Comparison of ENCODE assay signal across 30 mouse cellular contexts in the genomic region with DNA sequence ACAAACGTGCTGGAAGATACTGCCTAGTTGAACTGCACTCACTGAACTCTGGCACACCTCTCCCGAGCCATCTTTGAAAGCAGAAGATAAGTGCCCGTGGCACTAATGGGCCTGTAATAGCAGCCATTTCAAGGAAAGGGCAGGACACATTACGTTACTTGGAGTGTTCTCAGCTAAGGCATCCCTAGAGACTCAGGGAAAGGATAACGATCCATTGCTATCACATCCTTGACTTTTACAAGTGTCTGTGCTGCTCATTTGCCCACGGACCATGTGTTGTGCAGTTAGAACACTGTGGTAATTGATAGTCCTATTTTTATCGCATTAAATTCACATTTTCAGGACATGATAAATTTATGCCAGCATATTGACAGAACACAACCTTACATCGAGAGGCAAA.
DNase-seq lines count a peak whose midpoint lies in the region; ATAC-seq and TF ChIP-seq lines count a peak whose summit lies in the region.
"Had no signal": no experiment of that assay in that cellular context is flagged by ENCODE, and none has a peak within 500 bp of the region (broad histone marks: within the 10 kb centered on the region; RNA-seq: fewer than 3 reads in every experiment).

No protein-coding gene starts in this region.

- H3K4me2 ChIP-seq in forebrain, embryonic 14.5 days (ENCODE audit: low read length) = no peak overlapping the region
- no peak overlapping the region for H3K4me2 ChIP-seq in forebrain, postnatal 0 days (ENCODE audit: low read depth)
- H3K4me2 ChIP-seq in hindbrain, embryonic 14.5 days (replicated peaks) = no peak overlapping the region
- H3K4me2 ChIP-seq: embryonic facial prominence, embryonic 15.5 days; heart, embryonic 11.5 days; hindbrain, embryonic 13.5 days; limb, embryonic 15.5 days; neural tube, embryonic 13.5 days had no signal

- no peaks in the 10 kb centered on the region for H3K9me3 ChIP-seq in forebrain, embryonic 14.5 days (replicated peaks; ENCODE audit: control insufficient read depth, low read length)
- H3K9me3 ChIP-seq in forebrain, postnatal 0 days (ENCODE audit: low read length) = no peaks in the 10 kb centered on the region
- H3K9me3 ChIP-seq in hindbrain, embryonic 14.5 days (ENCODE audit: control insufficient read depth, low read length) = no peaks in the 10 kb centered on the region
- H3K9me3 ChIP-seq: embryonic facial prominence, embryonic 15.5 days; hindbrain, embryonic 13.5 days; limb, embryonic 10.5 days; limb, embryonic 15.5 days; neural tube, embryonic 13.5 days had no signal

- 83% methylated on average over 8 of the region's 8 CpGs for WGBS in forebrain, embryonic 14.5 days
- 79% methylated on average over 8 of the region's 8 CpGs for WGBS in forebrain, postnatal 0 days
- 66% methylated on average over 8 of the region's 8 CpGs for WGBS in hindbrain, embryonic 14.5 days

- H3K4me1 ChIP-seq in forebrain, embryonic 14.5 days (ENCODE audit: control insufficient read depth, insufficient read depth, low read length) = no peaks in the 10 kb centered on the region
- H3K4me1 ChIP-seq in forebrain, postnatal 0 days (ENCODE audit: insufficient read depth) = no peaks in the 10 kb centered on the region
- H3K4me1 ChIP-seq in hindbrain, embryonic 14.5 days (replicated peaks; ENCODE audit: control insufficient read depth, insufficient read depth, low read length) = no peaks in the 10 kb centered on the region
- H3K4me1 ChIP-seq: embryonic facial prominence, embryonic 15.5 days; hindbrain, embryonic 13.5 days; limb, embryonic 10.5 days; limb, embryonic 15.5 days; neural tube, embryonic 13.5 days had no signal

- no peak for TF ChIP-seq POLR2A in brain, embryonic 14.5 days (IDR thresholded peaks at IDR 0.05; ENCODE audit: borderline replicate concordance, extremely low read depth, insufficient read depth, insufficient read length, poor library complexity, severe bottlenecking)

- no peak for TF ChIP-seq CTCF in forebrain, postnatal 0 days (IDR thresholded peaks at IDR 0.05; ENCODE audit: low read depth)
- no peak for TF ChIP-seq CTCF in brain, embryonic 14.5 days (IDR thresholded peaks at IDR 0.05; ENCODE audit: borderline replicate concordance, extremely low read depth, insufficient read depth, insufficient read length)
- TF ChIP-seq CTCF in layer of hippocampus, adult 2 months (conservative IDR thresholded peaks at IDR 0.05) = no peak

- peak; percentile 5 for DNase-seq in forebrain, embryonic 14.5 days (ENCODE audit: low spot score)
- no peak for DNase-seq in forebrain, postnatal 0 days
- DNase-seq in brain, embryonic 14.5 days (ENCODE audit: low read depth) = peak; percentile 52
- peak; percentile 42 to 60 for DNase-seq in layer of hippocampus, adult 2 months (ENCODE audit: low spot score in 2 of 2)
- DNase-seq in layer of hippocampus, postnatal 36 days = peak; percentile 39 to 41
- DNase-seq in left cerebral cortex, adult 11 months (ENCODE audit: low spot score) = no peak
- DNase-seq in hindbrain, embryonic 14.5 days (ENCODE audit: low spot score) = no peak
- DNase-seq in right cerebral cortex, postnatal 10 days (ENCODE audit: low spot score in 2 of 2) = no peak
- DNase-seq: adrenal gland, postnatal 14 days; cerebellum, adult 18-20 months; cerebellum, postnatal 10 days; gastrocnemius, postnatal 14 days; heart, adult 18-20 months; heart, postnatal 4 days; kidney, adult 9 months; kidney, postnatal 14 days; lung, adult 2 months; lung, postnatal 14 days; right cerebral cortex, adult 18-20 months; right cerebral cortex, postnatal 4 days had no signal

- no peaks in the 10 kb centered on the region for H3K27me3 ChIP-seq in forebrain, embryonic 14.5 days (replicated peaks; ENCODE audit: control insufficient read depth, insufficient read depth, low read length)
- H3K27me3 ChIP-seq in forebrain, postnatal 0 days (ENCODE audit: insufficient read depth, low read length) = no peaks in the 10 kb centered on the region
- no peaks in the 10 kb centered on the region for H3K27me3 ChIP-seq in hindbrain, embryonic 14.5 days (ENCODE audit: control insufficient read depth, insufficient read depth, low read length)
- H3K27me3 ChIP-seq: embryonic facial prominence, embryonic 15.5 days; hindbrain, embryonic 13.5 days; limb, embryonic 15.5 days; neural tube, embryonic 13.5 days had no signal

- no peak overlapping the region for H3K4me3 ChIP-seq in forebrain, embryonic 14.5 days (ENCODE audit: low read depth, low read length)
- H3K4me3 ChIP-seq in forebrain, postnatal 0 days (ENCODE audit: low read depth, low read length) = no peak overlapping the region
- H3K4me3 ChIP-seq in layer of hippocampus, adult 2 months = no peak overlapping the region; the same call in 1 of the 2 replicates
- no peak overlapping the region for H3K4me3 ChIP-seq in hindbrain, embryonic 14.5 days (replicated peaks; ENCODE audit: low read length)
- H3K4me3 ChIP-seq: embryonic facial prominence, embryonic 15.5 days; hindbrain, embryonic 13.5 days; limb, embryonic 10.5 days; limb, embryonic 15.5 days; neural tube, embryonic 13.5 days had no signal

- H3K36me3 ChIP-seq in forebrain, embryonic 14.5 days (ENCODE audit: control insufficient read depth, insufficient read depth, low read length) = no peaks in the 10 kb centered on the region
- no peaks in the 10 kb centered on the region for H3K36me3 ChIP-seq in forebrain, postnatal 0 days (ENCODE audit: insufficient read depth)
- no peaks in the 10 kb centered on the region for H3K36me3 ChIP-seq in hindbrain, embryonic 14.5 days (replicated peaks; ENCODE audit: control insufficient read depth, insufficient read depth)
- H3K36me3 ChIP-seq: embryonic facial prominence, embryonic 15.5 days; hindbrain, embryonic 13.5 days; limb, embryonic 10.5 days; limb, embryonic 15.5 days; neural tube, embryonic 13.5 days had no signal

- no peak overlapping the region for H3K9ac ChIP-seq in forebrain, embryonic 14.5 days (ENCODE audit: low read length)
- H3K9ac ChIP-seq in forebrain, postnatal 0 days = no peak overlapping the region
- no peak overlapping the region for H3K9ac ChIP-seq in hindbrain, embryonic 14.5 days
- H3K9ac ChIP-seq: embryonic facial prominence, embryonic 15.5 days; hindbrain, embryonic 13.5 days; limb, embryonic 15.5 days; liver, embryonic 14.5 days; neural tube, embryonic 13.5 days had no signal

- no peak; the same call in 1 of the 2 replicates for ATAC-seq in forebrain, embryonic 14.5 days
- no peak for ATAC-seq in forebrain, postnatal 0 days
- ATAC-seq in hindbrain, embryonic 14.5 days (ENCODE audit: low FRiP score) = no peak
- ATAC-seq: CD4-positive, CD25-positive, alpha-beta regulatory T cell, adult 4 months; intestine, postnatal 0 days had no signal

- no peak overlapping the region for H3K27ac ChIP-seq in forebrain, embryonic 14.5 days (ENCODE audit: low read depth, low read length)
- no peak overlapping the region for H3K27ac ChIP-seq in forebrain, postnatal 0 days (ENCODE audit: low read depth, low read length)
- peak overlapping the region; percentile 92 for H3K27ac ChIP-seq in layer of hippocampus, adult 2 months
- H3K27ac ChIP-seq in hindbrain, embryonic 14.5 days = no peak overlapping the region
- H3K27ac ChIP-seq: embryonic facial prominence, embryonic 15.5 days; hindbrain, embryonic 13.5 days; limb, embryonic 10.5 days; limb, embryonic 15.5 days; liver, embryonic 14.5 days; neural tube, embryonic 13.5 days; stomach, postnatal 0 days had no signal

Comparison
In these comparisons a context has a peak if more than half of its experiments do, and no peak if none do; other contexts are left out.
1. DNase-seq: peak in forebrain, embryonic 14.5 days (single experiment), brain, embryonic 14.5 days (single experiment), layer of hippocampus, adult 2 months (2 of 2) and layer of hippocampus, postnatal 36 days (2 of 2); none in forebrain, postnatal 0 days (single experiment), left cerebral cortex, adult 11 months (single experiment), hindbrain, embryonic 14.5 days (single experiment) and right cerebral cortex, postnatal 10 days (0 of 2).